Mouse (Mus musculus) ES-Bruce4 (cell line): ENCODE measurements at regions not wholly inside any gene's neighbourhood (a gene's known extent, or its start where the extent isn't known, plus 50 kb on each side); places are given as distances from the start of the nearest gene placed in this dataset.

Experiments used
- CTCF ChIP-seq: IDR thresholded peaks from one replicate; pipeline ENCODE4 v1.8.1; 2011; ENCODE audit warnings: low read depth, low read length
- EP300 ChIP-seq: IDR thresholded peaks from 2 replicates; pipeline ENCODE4 v1.6.1; 2011; ENCODE audit warnings: low read depth, low read length; ENCODE audit not compliant: insufficient read depth
- POLR2A ChIP-seq: IDR thresholded peaks from one replicate; pipeline ENCODE4 v1.8.1; 2011; ENCODE audit warnings: low read length; ENCODE audit not compliant: insufficient read depth

- no peak for TF ChIP-seq EP300
- TF ChIP-seq CTCF, result no peak
- TF ChIP-seq POLR2A, result no peak
These were observed 115.2 kb downstream of the Gm12728 start for GRCm38 (mm10) chr4:105904896-105905295.
